Mouse (Mus musculus): ENCODE results near the gene Fxyd6. TPM values are rescaled to one million over a fixed set of nuclear protein-coding genes. Genes with fewer than 3 reads are reported as not detected.

Fxyd6 gene
- total RNA-seq, 1 experiment: 98.9 TPM

- in situ Hi-C loops (cut with MboI; ENCODE audit: low sequenced_read_pairs in 2 of 2, unreplicated experiment in 2 of 2): no loop called here
- H3K9ac ChIP-seq (ENCODE audit: insufficient read depth, low read depth, low read length, poor library complexity, severe bottlenecking): no peak within 1 kb of the TSS
- peak within 1 kb of the TSS; percentile 26; the same call in 1 of the 2 replicates for H3K27ac ChIP-seq (ENCODE audit: insufficient read depth, low read depth, low read length, poor library complexity, severe bottlenecking)
- TF ChIP-seq CHD2 (IDR thresholded peaks at IDR 0.05; ENCODE audit: low read depth, low read length) (no peak), ZNF384 (IDR thresholded peaks at IDR 0.05; ENCODE audit: low read depth, low read length) (no peak), MAFK (IDR thresholded peaks at IDR 0.05; ENCODE audit: insufficient read depth, low read depth, low read length) (no peak), HCFC1 (IDR thresholded peaks at IDR 0.05; ENCODE audit: borderline replicate concordance, insufficient read depth, low read length) (no peak), ZC3H11A (IDR thresholded peaks at IDR 0.05; ENCODE audit: borderline replicate concordance, low read depth, low read length) (no peak)
- H3K36me3 ChIP-seq (ENCODE audit: control insufficient read depth, insufficient read depth, low read length, poor library complexity, severe bottlenecking): peaks cover 12% of the 10 kb centered on the region; the same call in 1 of the 2 replicates
- no peak for DNase-seq (ENCODE audit: low read depth, low spot score)
- no peak within 1 kb of the TSS for H3K4me3 ChIP-seq (ENCODE audit: insufficient read depth in 1 of 2, low read depth in 1 of 2, low read length in 2 of 2, poor library complexity in 1 of 2, severe bottlenecking in 1 of 2)
- H3K4me1 ChIP-seq (ENCODE audit: control insufficient read depth in 2 of 2, insufficient read depth in 2 of 2, low read length in 2 of 2, poor library complexity in 1 of 2): peaks cover 5% of the 10 kb centered on the region in 2 experiments; a peak in 2 of 4 replicates
- no peaks in the 10 kb centered on the region for H3K9me3 ChIP-seq (ENCODE audit: control insufficient read depth, insufficient read depth, low read depth, low read length)
These were observed 29.4 kb downstream of the Fxyd6 start, which contains the start of gene Fxyd2 for GRCm38 (mm10) chr9:45399434-45399833. Fxyd2 (plus strand) TSS chr9:45399669.

DNA sequence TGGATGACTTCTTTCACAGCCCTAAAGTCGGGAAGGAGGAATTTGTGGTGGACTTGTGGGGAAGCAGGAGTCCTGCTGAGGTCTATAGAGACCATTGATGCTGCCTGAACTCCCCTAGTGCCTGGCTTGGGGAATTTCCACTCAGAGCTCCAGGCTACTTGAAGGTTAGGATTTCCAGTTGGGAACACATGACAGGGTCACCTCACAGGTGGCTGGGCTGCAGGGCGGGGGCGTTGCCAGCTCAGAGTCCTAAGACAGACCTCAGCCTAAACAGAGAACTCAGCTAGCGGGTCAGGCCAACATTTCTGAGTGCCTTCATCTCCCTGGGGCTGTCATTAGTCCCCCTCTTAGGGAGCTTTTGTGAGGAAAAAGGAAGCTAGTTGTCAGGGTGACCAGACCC, 31.9 kb downstream of the Fxyd6 start:
- no peak for TF ChIP-seq ZNF384 (IDR thresholded peaks at IDR 0.05; ENCODE audit: low read depth, low read length)
- TF ChIP-seq MAFK (IDR thresholded peaks at IDR 0.05; ENCODE audit: insufficient read depth, low read depth, low read length): no peak
- TF ChIP-seq HCFC1 (IDR thresholded peaks at IDR 0.05; ENCODE audit: borderline replicate concordance, insufficient read depth, low read length): no peak
- no peak for TF ChIP-seq ZC3H11A (IDR thresholded peaks at IDR 0.05; ENCODE audit: borderline replicate concordance, low read depth, low read length)
- TF ChIP-seq CHD2 (IDR thresholded peaks at IDR 0.05; ENCODE audit: low read depth, low read length): no peak
- Histone ChIP-seq H3K4me1 (ENCODE audit: control insufficient read depth in 2 of 2, insufficient read depth in 2 of 2, low read length in 2 of 2, poor library complexity in 1 of 2) (peaks cover 5 to 6% of the 10 kb centered on the region in 2 experiments; a peak in 2 of 4 replicates), H3K9me3 (ENCODE audit: control insufficient read depth, insufficient read depth, low read depth, low read length) (no peaks in the 10 kb centered on the region), H3K36me3 (ENCODE audit: control insufficient read depth, insufficient read depth, low read length, poor library complexity, severe bottlenecking) (no peaks in the 10 kb centered on the region), H3K27ac (ENCODE audit: insufficient read depth, low read depth, low read length, poor library complexity, severe bottlenecking) (no peak overlapping the region), H3K4me3 (ENCODE audit: insufficient read depth in 1 of 2, low read depth in 1 of 2, low read length in 2 of 2, poor library complexity in 1 of 2, severe bottlenecking in 1 of 2) (no peak overlapping the region), H3K9ac (ENCODE audit: insufficient read depth, low read depth, low read length, poor library complexity, severe bottlenecking) (no peak overlapping the region)
- in situ Hi-C loops (cut with MboI; ENCODE audit: low sequenced_read_pairs in 2 of 2, unreplicated experiment in 2 of 2): no loop called here
- DNase-seq (ENCODE audit: low read depth, low spot score): no peak

GRCm38 (mm10) chr9:45402957-45403356, 33.0 kb downstream of the Fxyd6 start:
- H3K4me1 ChIP-seq (ENCODE audit: control insufficient read depth in 2 of 2, insufficient read depth in 2 of 2, low read length in 2 of 2, poor library complexity in 1 of 2): peaks cover 2 to 5% of the 10 kb centered on the region in 2 experiments; a peak in 1 of 4 replicates
- no peak overlapping the region for H3K9ac ChIP-seq (ENCODE audit: insufficient read depth, low read depth, low read length, poor library complexity, severe bottlenecking)
- DNase-seq (ENCODE audit: low read depth, low spot score): no peak
- no peak overlapping the region for H3K4me3 ChIP-seq (ENCODE audit: insufficient read depth in 1 of 2, low read depth in 1 of 2, low read length in 2 of 2, poor library complexity in 1 of 2, severe bottlenecking in 1 of 2)
- in situ Hi-C loops (cut with MboI; ENCODE audit: low sequenced_read_pairs in 2 of 2, unreplicated experiment in 2 of 2): no loop called here
- no peaks in the 10 kb centered on the region for H3K36me3 ChIP-seq (ENCODE audit: control insufficient read depth, insufficient read depth, low read length, poor library complexity, severe bottlenecking)
- no peak for TF ChIP-seq HCFC1 (IDR thresholded peaks at IDR 0.05; ENCODE audit: borderline replicate concordance, insufficient read depth, low read length)
- TF ChIP-seq MAFK (IDR thresholded peaks at IDR 0.05; ENCODE audit: insufficient read depth, low read depth, low read length): no peak
- no peak for TF ChIP-seq ZC3H11A (IDR thresholded peaks at IDR 0.05; ENCODE audit: borderline replicate concordance, low read depth, low read length)
- TF ChIP-seq CHD2 (IDR thresholded peaks at IDR 0.05; ENCODE audit: low read depth, low read length): no peak
- TF ChIP-seq ZNF384 (IDR thresholded peaks at IDR 0.05; ENCODE audit: low read depth, low read length): no peak
- no peaks in the 10 kb centered on the region for H3K9me3 ChIP-seq (ENCODE audit: control insufficient read depth, insufficient read depth, low read depth, low read length)
- no peak overlapping the region for H3K27ac ChIP-seq (ENCODE audit: insufficient read depth, low read depth, low read length, poor library complexity, severe bottlenecking)

- in situ Hi-C loops (cut with MboI; ENCODE audit: low sequenced_read_pairs in 2 of 2, unreplicated experiment in 2 of 2): no loop called here
- no peak for TF ChIP-seq HCFC1 (IDR thresholded peaks at IDR 0.05; ENCODE audit: borderline replicate concordance, insufficient read depth, low read length)
- no peak for TF ChIP-seq ZC3H11A (IDR thresholded peaks at IDR 0.05; ENCODE audit: borderline replicate concordance, low read depth, low read length)
- no peak for TF ChIP-seq ZNF384 (IDR thresholded peaks at IDR 0.05; ENCODE audit: low read depth, low read length)
- no peak for TF ChIP-seq MAFK (IDR thresholded peaks at IDR 0.05; ENCODE audit: insufficient read depth, low read depth, low read length)
- no peak for TF ChIP-seq CHD2 (IDR thresholded peaks at IDR 0.05; ENCODE audit: low read depth, low read length)
- H3K36me3 ChIP-seq (ENCODE audit: control insufficient read depth, insufficient read depth, low read length, poor library complexity, severe bottlenecking): no peaks in the 10 kb centered on the region
- H3K4me3 ChIP-seq (ENCODE audit: insufficient read depth in 1 of 2, low read depth in 1 of 2, low read length in 2 of 2, poor library complexity in 1 of 2, severe bottlenecking in 1 of 2): no peak overlapping the region
- DNase-seq (ENCODE audit: low read depth, low spot score): no peak
- no peak overlapping the region for H3K27ac ChIP-seq (ENCODE audit: insufficient read depth, low read depth, low read length, poor library complexity, severe bottlenecking)
- H3K4me1 ChIP-seq (ENCODE audit: control insufficient read depth in 2 of 2, insufficient read depth in 2 of 2, low read length in 2 of 2, poor library complexity in 1 of 2): 0 out of 4 replicates have a peak, but pooled peaks cover 0 to 2% of the 10 kb centered on the region in 2 experiments
- no peaks in the 10 kb centered on the region for H3K9me3 ChIP-seq (ENCODE audit: control insufficient read depth, insufficient read depth, low read depth, low read length)
- no peak overlapping the region for H3K9ac ChIP-seq (ENCODE audit: insufficient read depth, low read depth, low read length, poor library complexity, severe bottlenecking)
These were observed 35.7 kb downstream of the Fxyd6 start for GRCm38 (mm10) chr9:45405694-45406093.

Data from ES-E14 (cell line).